Mouse (Mus musculus) C2C12 (cell line): ENCODE results near the gene Sgsh.

Source experiments
- CTCF ChIP-seq: IDR thresholded peaks from one replicate; pipeline ENCODE4 v1.5.1; 2011; ENCODE audit not compliant: control insufficient read depth, insufficient read depth, insufficient read length
- FOSL1 ChIP-seq: IDR thresholded peaks from one replicate; pipeline ENCODE4 v1.8.0; 2011; ENCODE audit warnings: mild to moderate bottlenecking, low read length; ENCODE audit not compliant: poor library complexity, insufficient read depth, severe bottlenecking
- MAX ChIP-seq: IDR thresholded peaks from one replicate; pipeline ENCODE4 v1.6.1; 2011; ENCODE audit warnings: mild to moderate bottlenecking, control low read depth
- MYOG ChIP-seq: IDR thresholded peaks from one replicate; pipeline ENCODE4 v1.6.1; 2011; ENCODE audit not compliant: control insufficient read depth, insufficient read length; ENCODE audit errors: extremely low read depth
- USF1 ChIP-seq: IDR thresholded peaks from one replicate; pipeline ENCODE4 v1.6.1; 2011; ENCODE audit warnings: low read depth, mild to moderate bottlenecking, control low read depth, moderate library complexity

- TF ChIP-seq CTCF (no peak), USF1 (no peak), MYOG (no peak), MAX (no peak), FOSL1 (no peak)
Observed at GRCm38 (mm10) chr11:119344178-119344577, 11.2 kb downstream of the Sgsh start.
